Mouse (Mus musculus) mouse embryonic stem cell (cell line): ENCODE measurements around the gene Nfatc3.

Experiments
- in situ Hi-C, 2 experiments: fragments of 300-500 bp; cut with MboI; formaldehyde crosslinking; loops; 1 replicate in 1 of 2; 3 replicates in 1 of 2; pipeline ENCODE4 v1.14.3; 2019 to 2020; ENCODE audit warnings: low sequenced_read_pairs in 2 of 2, low pct_unique_long_range_greater_than_20kb in 1 of 2, mixed read lengths in 1 of 2; ENCODE audit not compliant: unreplicated experiment in 1 of 2

The Nfatc3 gene

GRCm38 (mm10) chr8:106163251-106163650 lies 104.6 kb downstream of the Nfatc3 start:
- in situ Hi-C loops: no loop called here

- in situ Hi-C loops: no loop called here
Observed at GRCm38 (mm10) chr8:106165460-106165859, 106.8 kb downstream of the Nfatc3 start.

GRCm38 (mm10) chr8:106168356-106169016 lies 109.8 kb downstream of the Nfatc3 start, which contains the start of gene Slc7a6:
Gene Slc7a6 (plus strand): TSS chr8:106168857.
- in situ Hi-C loops: no loop called here

GRCm38 (mm10) chr8:106169017-106169933 lies 110.6 kb downstream of the Nfatc3 start:
- in situ Hi-C loops: no loop called here

GRCm38 (mm10) chr8:106169934-106170480 lies 111.4 kb downstream of the Nfatc3 start:
- in situ Hi-C loops: no loop called here

- in situ Hi-C loops: no loop called here
Observed at GRCm38 (mm10) chr8:106173566-106173965, 114.9 kb downstream of the Nfatc3 start.

- in situ Hi-C loops: no loop called here
Observed at GRCm38 (mm10) chr8:106176891-106177290, 118.3 kb downstream of the Nfatc3 start.

- in situ Hi-C loops: no loop called here
Observed at GRCm38 (mm10) chr8:106177594-106177993, 119.0 kb downstream of the Nfatc3 start.

- in situ Hi-C loops: no loop called here
Observed at GRCm38 (mm10) chr8:106178428-106178827, 119.8 kb downstream of the Nfatc3 start.
